Mouse (Mus musculus) ES-E14 (cell line): ENCODE data around the gene Klk1b11. TPM values are rescaled to one million over a fixed set of nuclear protein-coding genes. Genes with fewer than 3 reads are reported as not detected.
"Not testable (repeated sequence)": the region's sequence is repeated elsewhere in the genome, so short reads cannot be mapped to it uniquely, and the experiment has no call there.

Experiments used
- DNase-seq: peaks from one replicate; pipeline ENCODE4 v3.0.0-alpha.2; 2013; ENCODE audit warnings: low read depth, low spot score
- H3K27ac ChIP-seq: 2 replicates; pipeline ENCODE4 v1.5.1; 2012; ENCODE audit warnings: low read depth, mild to moderate bottlenecking, low read length, moderate library complexity, mixed read lengths; ENCODE audit not compliant: poor library complexity, insufficient read depth, severe bottlenecking
- H3K36me3 ChIP-seq: 2 replicates; pipeline ENCODE4 v1.6.1; 2012; ENCODE audit warnings: mild to moderate bottlenecking, low read length, moderate library complexity, mixed read lengths; ENCODE audit not compliant: control insufficient read depth, poor library complexity, insufficient read depth, severe bottlenecking
- H3K4me1 ChIP-seq, 2 experiments: fragments of 150-350 bp in 1 of 2; sonication (generic) in 1 of 2; 2 replicates each; pipeline ENCODE4 v1.6.1; 2012; ENCODE audit warnings: low read length in 2 of 2, mild to moderate bottlenecking in 1 of 2, mixed read lengths in 1 of 2; ENCODE audit not compliant: control insufficient read depth in 2 of 2, insufficient read depth in 2 of 2, poor library complexity in 1 of 2
- H3K4me3 ChIP-seq, 2 experiments: fragments of 150-350 bp in 1 of 2; sonication (generic) in 1 of 2; 2 replicates each; pipeline ENCODE4 v1.5.1; 2012; ENCODE audit warnings: low read length in 2 of 2, low read depth in 1 of 2, mild to moderate bottlenecking in 1 of 2, mixed read lengths in 1 of 2; ENCODE audit not compliant: insufficient read depth in 1 of 2, poor library complexity in 1 of 2, severe bottlenecking in 1 of 2
- H3K9ac ChIP-seq: 2 replicates; pipeline ENCODE4 v1.6.1; 2012; ENCODE audit warnings: low read depth, mild to moderate bottlenecking, low read length, mixed read lengths; ENCODE audit not compliant: poor library complexity, insufficient read depth, severe bottlenecking
- H3K9me3 ChIP-seq: fragments of 150-350 bp; sonication (generic); 2 replicates; pipeline ENCODE4 v1.6.1; 2012; ENCODE audit warnings: low read depth, mild to moderate bottlenecking, low read length; ENCODE audit not compliant: control insufficient read depth, insufficient read depth
- CHD2 ChIP-seq: IDR thresholded peaks from 2 replicates; pipeline ENCODE4 v1.6.1; 2014; ENCODE audit warnings: mild to moderate bottlenecking, low read depth, low read length, inconsistent platforms
- HCFC1 ChIP-seq: IDR thresholded peaks from 2 replicates; pipeline ENCODE4 v1.6.1; 2012; ENCODE audit warnings: low read length, inconsistent platforms, borderline replicate concordance; ENCODE audit not compliant: insufficient read depth
- MAFK ChIP-seq: IDR thresholded peaks from 2 replicates; pipeline ENCODE4 v1.6.1; 2014; ENCODE audit warnings: mild to moderate bottlenecking, low read depth, low read length, inconsistent platforms; ENCODE audit not compliant: insufficient read depth
- ZC3H11A ChIP-seq: IDR thresholded peaks from 2 replicates; pipeline ENCODE4 v1.6.1; 2012; ENCODE audit warnings: low read depth, mild to moderate bottlenecking, inconsistent platforms, low read length, borderline replicate concordance
- ZNF384 ChIP-seq: IDR thresholded peaks from 2 replicates; pipeline ENCODE4 v1.6.1; 2012; ENCODE audit warnings: low read depth, low read length, inconsistent platforms
- in situ Hi-C, 2 experiments: fragments of 600-800 bp; cut with MboI; formaldehyde crosslinking; loops; one replicate each; pipeline ENCODE4 v1.15.1; 2025; ENCODE audit warnings: low sequenced_read_pairs in 2 of 2, inconsistent platforms in 1 of 2; ENCODE audit not compliant: unreplicated experiment in 2 of 2
- total RNA-seq: library from RNA; depleted of rRNA; stranded (reverse); fragments of 300-350 nt; gene quantifications from 2 replicates; pipeline ENCODE4 v1.2.3, GENCODE M21; 2012

Klk1b11 gene
- total RNA-seq, 1 experiment = not detected

- H3K4me3 ChIP-seq = no peak overlapping the region
- no peak overlapping the region for H3K27ac ChIP-seq
- no peak overlapping the region for H3K9ac ChIP-seq
- in situ Hi-C loops = loop anchor here in 1 of 2 experiments (10.0 to 25.0 kb wide), 2 partner anchors 127 to 245 kb away; partner anchors contain the start of genes Klk1b4 and Klk1b5
- TF ChIP-seq MAFK = no peak
- no peak for TF ChIP-seq HCFC1
- TF ChIP-seq ZC3H11A = no peak
- TF ChIP-seq ZNF384 = no peak
- no peak for TF ChIP-seq CHD2
- H3K9me3 ChIP-seq = no peaks in the 10 kb centered on the region
- DNase-seq = no peak
- no peaks in the 10 kb centered on the region for H3K36me3 ChIP-seq
- no peaks in the 10 kb centered on the region for H3K4me1 ChIP-seq
These were observed 28.1 kb upstream of the Klk1b11 start for GRCm38 (mm10) chr7:43967612-43968011.

- H3K36me3 ChIP-seq, H3K9me3 ChIP-seq, H3K4me1 ChIP-seq, in situ Hi-C loops, H3K9ac ChIP-seq, H3K27ac ChIP-seq, H3K4me3 ChIP-seq, DNase-seq: not testable (repeated sequence)
These were observed 19.9 kb upstream of the Klk1b11 start, which contains the start of gene Klk1b9 for GRCm38 (mm10) chr7:43975761-43976160. TSS of gene Klk1b9 (plus strand) at chr7:43976061.

- H3K27ac ChIP-seq = no peak overlapping the region
- no peak overlapping the region for H3K9ac ChIP-seq
- DNase-seq = no peak
- H3K4me1 ChIP-seq = peaks cover 0 to 2% of the 10 kb centered on the region in 2 experiments; a peak in 1 of 4 replicates
- TF ChIP-seq CHD2 (no peak), ZNF384 (no peak), MAFK (no peak), HCFC1 (no peak), ZC3H11A (no peak)
- H3K4me3 ChIP-seq = no peak overlapping the region
- no peaks in the 10 kb centered on the region for H3K36me3 ChIP-seq
- H3K9me3 ChIP-seq = no peaks in the 10 kb centered on the region
- in situ Hi-C loops = no loop called here
These were observed 10.0 kb upstream of the Klk1b11 start for GRCm38 (mm10) chr7:43985657-43986056.

- H3K9ac ChIP-seq, in situ Hi-C loops, H3K9me3 ChIP-seq, H3K36me3 ChIP-seq, DNase-seq, H3K27ac ChIP-seq, H3K4me1 ChIP-seq, H3K4me3 ChIP-seq: not testable (repeated sequence)
These were observed 856 bp upstream of the Klk1b11 start for GRCm38 (mm10) chr7:43994821-43995220.

GRCm38 (mm10) chr7:44004847-44005246 is 9.2 kb downstream of the Klk1b11 start:
- Histone ChIP-seq H3K9me3 (no peaks in the 10 kb centered on the region), H3K27ac (no peak overlapping the region), H3K9ac (no peak overlapping the region), H3K36me3 (no peaks in the 10 kb centered on the region), H3K4me3 (no peak overlapping the region), H3K4me1 (no peaks in the 10 kb centered on the region)
- in situ Hi-C loops = no loop called here
- no peak for DNase-seq
- TF ChIP-seq CHD2 = no peak
- no peak for TF ChIP-seq HCFC1
- no peak for TF ChIP-seq MAFK
- no peak for TF ChIP-seq ZC3H11A
- TF ChIP-seq ZNF384 = no peak

- H3K36me3 ChIP-seq, H3K9me3 ChIP-seq, H3K27ac ChIP-seq, DNase-seq, H3K9ac ChIP-seq, H3K4me1 ChIP-seq, H3K4me3 ChIP-seq: not testable (repeated sequence)
- in situ Hi-C loops = loop anchor here in 1 of 2 experiments (5.0 kb wide), 1 partner anchor 205 kb away; the partner anchor contains the start of gene Klk1b5
These were observed 16.2 kb downstream of the Klk1b11 start, which contains the start of gene Klk1b26 for GRCm38 (mm10) chr7:44011868-44012267. TSS of gene Klk1b26 (plus strand) at chr7:44012168.

GRCm38 (mm10) chr7:44014666-44015065 is 19.0 kb downstream of the Klk1b11 start:
- H3K27ac ChIP-seq, H3K4me3 ChIP-seq, H3K9me3 ChIP-seq, H3K9ac ChIP-seq, H3K36me3 ChIP-seq, H3K4me1 ChIP-seq, DNase-seq: not testable (repeated sequence)
- in situ Hi-C loops = loop anchor here in 1 of 2 experiments (5.0 kb wide), 1 partner anchor 203 kb away; the partner anchor contains the start of gene Klk1b5
